Mouse (Mus musculus): Measurements from ENCODE around the gene Thumpd1. TPM values are rescaled to one million over a fixed set of nuclear protein-coding genes. Genes with fewer than 3 reads are reported as not detected.

Thumpd1 gene
- 41.8 TPM for polyA plus RNA-seq (2014; fragmentation: Illumina TruSeq; extraction: RNeasy Lipid Tissue Mini Kit (QIAGEN cat#74804); ENCODE audit: low read depth, low replicate concordance)

DNA sequence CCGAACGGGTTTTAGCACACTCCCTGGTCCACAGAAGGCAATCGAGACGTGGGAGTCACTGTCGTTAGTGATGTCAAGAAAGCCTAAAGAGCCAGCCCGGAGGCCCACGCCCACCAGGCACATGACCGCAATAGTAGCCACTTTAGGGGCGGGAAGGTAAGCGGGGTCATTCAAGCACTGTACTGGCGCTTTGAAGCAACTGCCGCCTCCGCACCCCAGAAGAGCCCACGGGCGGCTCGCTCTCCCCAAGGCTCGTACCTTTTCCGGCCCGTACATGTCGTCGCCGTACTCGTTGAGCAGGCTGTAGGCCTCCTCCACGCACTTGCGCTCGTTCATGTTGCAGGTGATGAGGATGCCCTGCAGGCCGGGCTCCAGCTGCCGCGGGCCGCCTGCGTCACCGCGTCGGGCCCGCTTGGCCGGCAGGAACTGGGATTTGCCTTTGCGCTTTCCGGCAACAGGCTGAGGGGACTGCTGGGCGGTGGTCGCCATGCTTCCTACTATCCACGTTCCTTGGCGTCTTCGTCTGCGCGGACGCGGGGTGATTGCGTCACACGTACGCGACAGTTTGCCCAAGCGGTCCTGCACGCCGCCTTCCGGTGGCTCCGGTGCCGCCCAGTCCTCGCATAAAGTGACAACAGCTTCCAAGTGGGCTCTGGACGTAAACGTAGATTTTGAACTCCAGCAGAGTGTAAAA lies at the start of gene Thumpd1:
Gene Thumpd1, minus strand, starts transcription at position 546 of the 694 bp plus-strand sequence.

DNA sequence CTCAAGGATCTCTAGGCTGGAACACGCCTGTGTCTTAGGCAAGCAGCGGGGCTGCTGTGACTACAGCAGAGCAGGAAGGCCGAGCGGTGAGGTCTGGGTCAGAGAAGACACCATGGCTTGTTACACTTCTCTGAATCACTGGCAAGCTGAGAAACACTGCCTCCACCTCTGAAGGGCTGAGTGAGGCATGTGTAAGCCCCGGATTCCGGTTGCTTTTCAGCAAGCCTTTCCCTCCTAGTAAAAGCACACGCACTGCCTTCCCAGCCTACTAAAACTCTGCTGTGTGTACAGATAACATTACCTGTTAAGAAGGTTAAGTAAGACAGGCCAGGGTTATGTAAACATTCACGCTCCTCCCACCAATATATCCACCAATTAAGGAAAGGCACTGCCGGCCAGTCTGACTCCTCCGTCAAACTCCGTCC lies 39.9 kb upstream of the Thumpd1 start, which contains the start of gene Acsm3:
Gene Acsm3, plus strand, starts transcription at position 397 of the 425 bp plus-strand sequence.

DNA sequence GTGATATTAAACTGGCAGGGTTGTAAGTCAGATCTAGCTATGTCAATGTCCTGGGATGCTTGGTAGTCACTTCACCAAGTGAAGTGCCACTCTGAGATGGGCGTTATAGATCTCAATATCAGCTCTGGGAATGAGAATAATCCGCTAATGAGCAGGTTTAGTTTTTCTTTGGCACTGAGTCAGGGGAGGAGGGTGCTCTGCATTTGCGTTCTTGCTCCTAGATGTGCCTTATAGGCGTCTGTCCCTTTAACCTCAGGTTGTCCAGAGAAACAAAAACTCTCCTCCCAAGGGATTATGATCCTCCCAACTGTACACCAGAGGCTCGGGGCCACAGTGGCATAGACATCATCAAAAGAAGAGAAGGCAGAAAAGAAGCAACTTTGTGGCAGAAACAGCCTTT lies 30.9 kb downstream of the Thumpd1 start, which contains the start of gene Acsm4:
Gene Acsm4, plus strand, starts transcription at position 301 of the 400 bp plus-strand sequence.

Other genes with a start within 250 kb of the Thumpd1 start
- gene Umod, start 241.5 kb downstream of the Thumpd1 start, polyA plus RNA-seq (2014; fragmentation: Illumina TruSeq; extraction: RNeasy Lipid Tissue Mini Kit (QIAGEN cat#74804); ENCODE audit: low read depth, low replicate concordance): 2,122 TPM
- 69.2 TPM for gene Acsm5, start 201.3 kb downstream of the Thumpd1 start, polyA plus RNA-seq (2014; fragmentation: Illumina TruSeq; extraction: RNeasy Lipid Tissue Mini Kit (QIAGEN cat#74804); ENCODE audit: low read depth, low replicate concordance)
- 16.1 TPM for gene Pdilt, start 197.3 kb downstream of the Thumpd1 start, polyA plus RNA-seq (2014; fragmentation: Illumina TruSeq; extraction: RNeasy Lipid Tissue Mini Kit (QIAGEN cat#74804); ENCODE audit: low read depth, low replicate concordance)
- 1,088 TPM for gene Acsm2, start 166.5 kb downstream of the Thumpd1 start, polyA plus RNA-seq (2014; fragmentation: Illumina TruSeq; extraction: RNeasy Lipid Tissue Mini Kit (QIAGEN cat#74804); ENCODE audit: low read depth, low replicate concordance)
- 103 TPM for gene Acsm1, start 113.8 kb downstream of the Thumpd1 start, polyA plus RNA-seq (2014; fragmentation: Illumina TruSeq; extraction: RNeasy Lipid Tissue Mini Kit (QIAGEN cat#74804); ENCODE audit: low read depth, low replicate concordance)
- not detected for gene Acsm4, start 30.8 kb downstream of the Thumpd1 start, polyA plus RNA-seq (2014; fragmentation: Illumina TruSeq; extraction: RNeasy Lipid Tissue Mini Kit (QIAGEN cat#74804); ENCODE audit: low read depth, low replicate concordance)
- 15.0 TPM for gene Acsm3, start 40.1 kb upstream of the Thumpd1 start, polyA plus RNA-seq (2014; fragmentation: Illumina TruSeq; extraction: RNeasy Lipid Tissue Mini Kit (QIAGEN cat#74804); ENCODE audit: low read depth, low replicate concordance)
- gene Rexo5, start 73.2 kb upstream of the Thumpd1 start, polyA plus RNA-seq (2014; fragmentation: Illumina TruSeq; extraction: RNeasy Lipid Tissue Mini Kit (QIAGEN cat#74804); ENCODE audit: low read depth, low replicate concordance): 5.6 TPM
- 13.2 TPM for gene Eri2, start 73.3 kb upstream of the Thumpd1 start, polyA plus RNA-seq (2014; fragmentation: Illumina TruSeq; extraction: RNeasy Lipid Tissue Mini Kit (QIAGEN cat#74804); ENCODE audit: low read depth, low replicate concordance)
- gene Lyrm1, start 175.1 kb upstream of the Thumpd1 start, polyA plus RNA-seq (2014; fragmentation: Illumina TruSeq; extraction: RNeasy Lipid Tissue Mini Kit (QIAGEN cat#74804); ENCODE audit: low read depth, low replicate concordance): 20.6 TPM
- gene Dcun1d3, start 175.5 kb upstream of the Thumpd1 start, polyA plus RNA-seq (2014; fragmentation: Illumina TruSeq; extraction: RNeasy Lipid Tissue Mini Kit (QIAGEN cat#74804); ENCODE audit: low read depth, low replicate concordance): 15.8 TPM